Mouse (Mus musculus) bone marrow macrophage, adult 2 months (primary cell): Measurements from ENCODE around the gene E330021D16Rik.

Source experiments
- CTCF ChIP-seq: IDR thresholded peaks from 2 replicates; pipeline ENCODE4 v1.5.1; 2012; ENCODE audit warnings: low read depth, mild to moderate bottlenecking, low read length, moderate library complexity
- POLR2A ChIP-seq: IDR thresholded peaks from 2 replicates; pipeline ENCODE4 v1.6.1; 2012; ENCODE audit warnings: mild to moderate bottlenecking, low read depth, low read length, borderline replicate concordance

- no peak for TF ChIP-seq CTCF
- TF ChIP-seq POLR2A: no peak
Observed at GRCm38 (mm10) chr6:136390262-136390661, 25.1 kb downstream of the E330021D16Rik start.
